Comparison of ENCODE assay signal across 16 mouse cellular contexts in genomic region chr17:30345008-30345407, GRCm38 (mm10).
"Had no signal": no experiment of that assay in that cellular context is flagged by ENCODE, and none has a peak within 500 bp of the region (broad histone marks: within the 10 kb centered on the region; RNA-seq: fewer than 3 reads in every experiment).

No protein-coding gene starts in this region.

- H3K4me3 ChIP-seq: neural tube, embryonic 13.5 days; neural tube, embryonic 15.5 days; stomach, embryonic 15.5 days had no signal

- H3K4me2 ChIP-seq: neural tube, embryonic 13.5 days; neural tube, embryonic 15.5 days; stomach, embryonic 15.5 days had no signal

- H3K9ac ChIP-seq: neural tube, embryonic 13.5 days; neural tube, embryonic 15.5 days; stomach, embryonic 15.5 days had no signal

- H3K36me3 ChIP-seq: neural tube, embryonic 13.5 days; neural tube, embryonic 15.5 days; stomach, embryonic 15.5 days had no signal

- H3K27me3 ChIP-seq: neural tube, embryonic 13.5 days; neural tube, embryonic 15.5 days; stomach, embryonic 15.5 days had no signal

- DNase-seq: retina, postnatal 1 day; right cerebral cortex, adult 18-20 months; right cerebral cortex, postnatal 14 days; right cerebral cortex, postnatal 25 days; right cerebral cortex, postnatal 4 days; spleen, adult 18-20 months; thymus, adult 18-20 months; thymus, adult 2 months; thymus, postnatal 14 days; thymus, postnatal 25 days; thymus, postnatal 36 days; thymus, postnatal 4 days had no signal

- H3K27ac ChIP-seq: neural tube, embryonic 13.5 days; neural tube, embryonic 15.5 days; stomach, embryonic 15.5 days; stomach, postnatal 0 days had no signal

- H3K9me3 ChIP-seq: neural tube, embryonic 13.5 days; neural tube, embryonic 15.5 days; stomach, embryonic 15.5 days had no signal
